Mouse (Mus musculus) cerebellum, adult 9-10 months (tissue): ENCODE data around the gene Kazn.

Experiments
- DNase-seq: peaks from one replicate; pipeline ENCODE4 v3.0.0; 2022

The Kazn gene

DNA sequence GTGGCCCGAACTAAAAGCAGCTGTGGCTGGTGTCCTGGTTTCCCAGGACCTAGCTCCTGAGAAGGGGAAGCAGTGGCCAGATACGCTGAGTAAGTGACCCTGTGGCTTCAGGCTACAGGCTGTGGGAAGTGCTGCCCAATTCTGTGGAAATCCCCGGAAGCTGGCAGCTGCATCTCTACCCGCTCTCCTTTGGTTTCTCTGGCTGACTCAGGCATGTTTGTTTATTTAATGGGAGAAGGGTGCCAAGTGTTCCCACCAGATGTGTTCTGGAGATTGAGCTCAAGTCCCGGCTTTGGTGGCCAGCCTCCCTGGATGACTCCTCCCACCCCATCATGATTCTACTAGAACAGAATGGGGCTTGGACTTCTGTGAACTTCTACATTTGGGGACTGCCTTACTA, 141.3 kb downstream of the Kazn start:
- no peak for DNase-seq

DNA sequence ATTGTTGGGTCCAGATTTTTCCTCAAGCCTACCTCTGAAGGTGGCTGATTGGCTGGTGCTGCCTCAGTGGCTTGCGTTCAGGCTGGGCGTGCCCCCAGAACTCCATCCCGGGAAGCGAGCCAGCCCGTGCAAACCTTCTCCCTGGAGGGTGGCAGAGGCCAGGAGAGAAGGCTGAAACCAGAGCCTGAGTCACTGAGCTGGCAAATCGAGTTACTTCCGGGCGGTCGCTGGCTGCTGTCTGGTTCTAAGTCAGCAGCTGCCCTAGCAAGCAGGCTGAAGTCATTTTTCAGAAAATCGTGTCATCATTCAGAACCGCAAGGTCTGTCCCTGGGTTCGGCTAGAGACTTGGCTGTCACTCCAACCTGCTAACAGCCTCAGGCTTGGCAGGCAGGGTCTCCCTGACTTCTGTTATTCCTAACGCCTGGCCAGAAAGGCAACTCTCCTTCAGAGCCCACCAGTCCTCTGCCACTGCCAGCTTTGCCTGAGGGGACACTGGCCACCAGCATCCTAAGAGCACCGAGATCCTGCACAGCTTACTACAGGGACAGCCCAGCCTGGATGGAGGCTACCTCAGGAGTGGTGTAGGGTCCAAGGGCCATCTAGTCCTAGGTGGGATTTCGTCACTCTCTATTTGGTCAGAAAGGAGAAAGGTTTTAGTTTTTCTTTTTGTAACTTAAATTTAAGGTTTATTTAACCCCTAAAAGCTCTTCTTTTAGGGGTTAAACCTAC, 143.5 kb downstream of the Kazn start:
- peak; percentile 70 for DNase-seq

DNA sequence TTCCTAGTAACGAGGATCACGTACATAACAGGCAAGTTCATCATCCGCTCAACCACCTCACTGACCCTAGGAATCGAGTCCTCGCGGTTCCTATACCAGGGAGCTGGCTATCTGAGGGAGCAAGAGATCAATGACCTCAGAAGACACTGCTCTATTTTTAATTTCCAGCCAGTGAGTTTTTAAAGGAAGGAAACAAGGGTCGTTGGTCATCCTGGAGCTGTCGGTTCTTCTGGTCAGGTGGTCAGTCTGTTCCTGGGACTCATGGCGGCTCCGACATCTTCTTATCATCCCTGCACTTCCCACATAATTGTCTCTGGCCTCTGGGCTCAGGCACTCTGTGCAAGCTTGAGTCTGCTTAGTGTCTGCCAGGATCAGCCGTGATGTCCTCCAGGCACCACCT, 144.8 kb downstream of the Kazn start:
- DNase-seq, result no peak

DNA sequence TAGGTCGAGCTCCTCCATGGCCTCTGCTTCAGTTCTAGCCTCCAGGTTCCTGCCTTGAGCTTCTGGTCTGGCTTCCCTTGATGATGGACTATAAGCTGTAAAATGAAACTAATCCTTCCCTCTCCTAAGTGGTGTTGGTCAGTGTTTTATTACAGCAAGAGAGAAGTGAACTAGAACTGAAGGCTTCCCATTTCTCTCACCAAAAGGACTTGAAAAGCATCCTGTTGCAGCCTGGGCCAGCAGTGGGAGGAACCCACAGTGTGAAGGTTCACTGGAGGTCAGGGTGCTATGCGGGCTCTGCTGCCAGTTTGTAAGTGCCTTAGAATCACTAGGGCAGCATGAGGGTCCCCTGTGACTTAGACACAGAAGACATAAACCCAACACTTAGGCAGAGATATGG, 148.1 kb downstream of the Kazn start:
- no peak for DNase-seq

DNA sequence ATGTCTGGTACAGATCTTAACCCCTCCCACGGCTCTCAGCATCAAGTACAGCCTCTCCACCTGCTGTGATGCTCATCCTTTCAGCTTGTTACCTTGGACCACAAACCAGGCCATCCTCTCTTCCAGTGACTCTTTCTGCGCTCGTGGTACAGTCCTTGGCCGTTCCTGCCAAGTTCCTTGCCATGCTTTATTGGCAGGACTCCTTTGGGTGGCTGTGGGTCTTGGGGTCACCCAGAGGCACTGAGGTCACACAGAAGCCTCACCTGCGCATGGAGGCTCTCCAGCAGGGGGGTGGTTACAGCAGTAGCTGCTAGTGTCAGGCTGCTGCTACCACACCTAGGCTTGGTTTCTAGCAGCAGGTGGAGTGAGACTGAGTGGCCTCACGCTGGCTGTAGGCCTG, 149.2 kb downstream of the Kazn start:
- peak; percentile 75 for DNase-seq

DNA sequence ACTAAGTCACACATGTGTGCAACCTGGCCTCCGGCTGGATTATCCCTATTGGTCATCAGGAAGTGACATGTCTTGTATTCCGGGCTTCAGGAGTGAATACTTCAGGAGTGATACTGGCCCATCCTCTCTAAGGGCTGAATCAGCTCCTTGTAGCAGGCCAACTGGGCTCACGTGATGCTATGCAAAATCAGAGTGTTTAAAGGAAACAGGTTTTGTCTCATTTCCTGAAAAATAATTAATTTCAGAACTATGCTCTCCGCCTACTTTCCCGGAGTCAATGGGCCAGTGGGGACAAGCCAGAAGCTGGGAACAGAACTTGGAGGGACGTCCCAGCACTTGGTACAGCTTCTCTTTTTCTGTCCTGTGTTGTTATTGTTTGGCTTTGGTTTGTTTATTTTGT, 150.4 kb downstream of the Kazn start:
- no peak for DNase-seq

DNA sequence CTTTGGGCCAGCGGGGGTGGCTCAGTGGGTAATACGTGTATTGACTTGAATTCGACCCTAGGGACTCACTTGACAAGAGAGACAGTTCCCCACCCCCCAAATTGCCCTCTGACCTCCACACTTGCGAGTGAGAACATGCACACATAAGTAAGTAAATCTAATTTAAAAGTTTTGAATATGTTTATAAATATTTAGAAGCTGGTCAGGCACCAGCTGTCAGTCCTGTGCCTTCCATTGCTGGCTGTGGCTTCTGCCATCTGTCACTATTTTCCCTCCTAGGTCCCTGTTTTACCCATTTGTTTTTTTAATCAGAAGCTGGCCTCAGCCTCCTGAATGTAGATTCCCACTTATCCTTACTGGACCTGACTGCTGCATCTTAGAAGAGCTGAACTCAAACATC, 150.8 kb downstream of the Kazn start:
- DNase-seq, result peak; percentile 80

DNA sequence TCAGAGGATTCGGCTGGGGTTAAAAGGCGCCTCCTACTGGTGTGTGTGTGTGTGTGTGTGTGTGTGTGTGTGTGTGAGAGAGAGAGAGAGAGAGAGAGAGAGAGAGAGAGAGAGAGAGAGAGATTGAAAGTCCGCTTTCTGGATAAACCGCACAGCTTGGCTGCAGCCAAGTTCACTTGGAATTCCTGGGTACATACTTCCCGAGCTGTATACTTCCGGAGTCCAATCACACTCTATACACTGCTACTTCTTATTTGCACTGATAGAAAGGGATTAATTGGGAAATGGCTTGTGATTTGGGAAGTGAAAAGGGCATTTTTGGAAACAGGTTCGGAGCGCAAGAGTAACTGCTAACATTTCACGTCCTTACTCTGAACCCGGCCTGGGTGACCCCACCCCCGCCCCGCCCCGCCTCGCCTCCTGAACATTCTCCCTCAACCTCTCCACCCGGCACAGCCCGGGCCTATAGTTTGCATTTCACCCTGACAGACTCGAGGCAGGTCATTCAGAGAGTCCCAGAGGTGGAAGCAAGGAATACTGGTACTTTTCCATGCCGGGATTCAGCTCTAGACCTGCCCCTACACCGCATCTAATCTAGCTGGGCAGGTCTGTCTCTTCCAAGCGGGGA, 154.2 kb downstream of the Kazn start:
- no peak for DNase-seq

DNA sequence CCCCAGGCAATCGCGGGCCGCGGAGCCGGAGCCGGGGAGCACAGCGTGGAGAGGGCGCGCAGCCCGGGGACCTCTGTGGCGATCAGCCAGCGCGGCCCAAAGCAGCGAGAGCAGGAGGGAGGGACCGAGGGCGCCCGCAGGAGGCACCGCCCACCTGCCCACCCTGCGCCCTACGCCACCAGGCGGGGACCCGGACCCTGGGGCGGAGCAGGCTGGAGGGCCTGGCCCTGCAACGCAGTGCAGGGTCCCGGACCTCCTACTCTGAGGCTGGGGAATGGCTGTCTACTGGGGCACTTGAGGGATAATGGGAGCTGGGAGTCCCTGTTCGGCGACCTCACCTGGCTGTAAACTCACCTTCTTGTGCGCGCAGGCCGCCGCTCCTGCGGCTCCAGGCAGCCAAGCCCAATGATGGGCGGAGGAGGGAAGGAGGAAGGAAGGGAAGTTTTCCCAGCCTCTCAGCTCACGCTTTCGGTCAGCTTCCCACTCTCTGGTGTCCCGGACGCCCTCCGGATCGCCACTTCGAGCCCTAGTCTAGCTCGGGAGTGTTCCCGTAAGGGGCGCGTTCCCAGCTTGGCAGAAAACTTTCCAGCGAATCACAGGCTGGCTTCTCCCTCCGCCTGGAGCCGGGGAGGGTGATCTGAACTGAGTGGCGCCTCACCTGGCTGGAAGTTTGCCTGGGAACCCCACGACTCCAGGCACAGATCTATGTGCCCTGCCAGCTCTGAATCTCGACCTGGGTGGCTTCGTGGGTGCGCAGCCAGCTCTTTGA, 154.9 kb downstream of the Kazn start, which contains the start of gene Tmem51:
Gene Tmem51 (minus strand): TSS at position 174 of the 769 bp plus-strand sequence.
- DNase-seq, result peak; percentile 78

DNA sequence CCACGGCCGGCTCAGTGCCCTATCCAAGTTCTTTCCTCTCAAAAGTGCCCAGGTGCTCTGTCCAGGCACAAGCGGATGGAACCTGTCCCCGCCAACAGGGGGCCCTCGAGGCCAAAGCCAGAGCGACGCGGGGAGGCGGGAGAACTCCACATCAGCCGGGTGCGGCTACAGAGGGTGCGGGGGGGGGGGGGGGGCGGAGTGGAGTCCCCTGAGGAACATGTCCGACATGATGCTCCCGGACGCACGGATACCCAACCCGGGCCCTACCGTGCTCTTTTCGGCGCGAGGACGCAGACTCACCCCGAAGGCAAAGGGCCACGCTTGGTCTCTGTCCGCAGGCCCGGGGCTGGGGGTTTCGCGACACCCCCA, 155.5 kb downstream of the Kazn start:
- peak; percentile 87 for DNase-seq

DNA sequence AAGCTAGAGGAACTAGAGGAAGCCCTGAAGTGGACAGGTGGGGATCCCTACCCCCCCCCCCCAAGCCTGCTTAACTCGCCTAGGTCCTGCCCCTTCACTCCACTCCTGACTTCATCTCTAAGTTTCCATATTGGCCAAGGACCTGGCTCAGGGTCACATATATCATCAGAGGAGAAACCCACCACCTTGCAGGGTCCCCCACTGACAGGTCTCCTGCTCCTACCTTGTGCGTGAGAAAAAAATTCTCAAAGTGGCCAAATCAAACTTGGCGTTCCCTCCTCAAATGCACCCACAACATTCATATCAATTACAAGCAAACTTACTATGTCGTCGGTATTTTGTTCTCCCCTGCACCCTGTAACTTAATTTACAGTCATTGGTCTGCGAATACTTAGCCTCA, 156.0 kb downstream of the Kazn start:
- DNase-seq, result no peak

DNA sequence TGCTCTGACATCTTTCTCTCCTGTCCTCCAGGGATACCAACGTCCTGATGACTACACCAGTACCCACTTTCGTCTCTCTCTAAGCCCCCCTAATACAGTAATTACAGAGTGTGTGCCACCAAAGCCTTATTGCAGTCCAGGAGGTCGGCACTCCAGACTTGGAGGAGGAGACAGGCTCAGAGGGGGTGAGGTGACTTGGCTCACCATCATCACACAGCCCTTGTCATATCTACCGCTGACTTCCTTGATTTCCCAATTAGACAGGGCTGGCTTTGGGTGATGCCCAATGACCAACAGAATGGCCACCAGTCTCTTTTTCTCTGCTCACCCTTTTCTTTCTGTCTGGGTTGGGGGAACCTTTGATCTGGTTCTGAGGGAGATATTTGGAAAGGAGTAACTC, 156.5 kb downstream of the Kazn start:
- DNase-seq, result peak; percentile 62

DNA sequence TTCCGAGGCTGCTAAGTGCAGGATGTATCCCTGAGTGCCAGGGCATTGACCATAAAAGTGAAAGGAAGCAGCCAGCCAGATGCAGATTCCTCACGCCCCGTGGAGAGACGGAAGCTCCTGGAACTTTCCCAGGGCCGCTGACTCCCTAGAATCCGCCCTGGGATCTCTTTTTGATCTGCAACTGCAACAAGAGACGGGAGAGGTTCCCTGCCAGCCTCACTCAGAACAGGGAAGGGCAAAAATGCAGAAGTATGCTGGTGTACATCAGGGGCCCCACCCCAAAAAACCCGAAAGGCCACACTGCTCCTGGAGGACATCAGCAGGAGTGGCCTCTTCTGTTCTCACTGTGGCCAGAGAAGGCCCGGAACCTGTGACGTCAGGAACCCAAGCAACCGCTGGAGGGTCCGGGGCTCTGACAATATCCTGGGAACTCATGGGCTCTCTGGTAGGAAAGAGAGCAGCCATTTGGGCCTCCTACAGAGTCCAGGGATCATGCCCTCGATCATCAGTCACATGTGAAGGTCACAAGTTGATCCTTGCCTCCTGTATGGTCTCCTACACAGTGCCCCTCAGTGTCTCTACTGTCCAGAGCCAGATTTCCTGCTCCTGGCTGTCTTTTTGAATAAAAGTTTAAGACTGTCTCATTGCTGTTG, 157.4 kb downstream of the Kazn start:
- peak; percentile 78 for DNase-seq

DNA sequence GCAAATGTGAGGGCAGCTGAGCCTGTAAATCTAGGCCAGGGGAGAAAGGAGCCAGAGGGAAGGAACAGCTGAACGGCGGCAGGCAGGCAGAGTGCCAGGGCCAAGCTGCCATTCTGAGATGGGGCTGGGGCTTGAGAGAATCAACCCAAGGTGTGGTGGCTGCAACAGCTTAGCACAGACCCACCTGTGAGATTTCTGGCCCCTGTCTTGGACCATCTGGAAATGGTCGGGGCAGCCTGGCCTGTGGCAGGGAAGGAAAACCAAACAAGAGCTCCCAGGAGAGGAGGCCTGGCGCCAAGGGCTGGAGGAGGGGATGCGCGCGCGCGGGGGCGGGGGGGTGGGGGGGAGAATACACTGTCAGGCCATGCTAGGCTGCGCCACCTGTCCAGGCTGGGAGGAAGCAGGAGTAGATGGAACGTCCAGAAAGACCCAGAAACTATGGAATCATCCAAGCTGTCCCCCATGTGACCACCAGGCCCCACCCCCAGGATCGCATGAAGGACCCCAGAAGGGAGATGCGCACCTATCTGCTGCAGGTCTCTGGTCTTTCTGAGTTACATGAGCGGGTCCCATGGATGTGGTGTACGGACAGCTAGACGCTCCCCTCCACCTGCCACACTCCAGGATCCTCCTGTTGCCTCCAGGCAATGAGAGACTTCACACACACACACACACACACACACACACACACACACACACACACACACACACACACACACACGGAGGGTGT, 158.1 kb downstream of the Kazn start:
- peak; percentile 90 for DNase-seq

DNA sequence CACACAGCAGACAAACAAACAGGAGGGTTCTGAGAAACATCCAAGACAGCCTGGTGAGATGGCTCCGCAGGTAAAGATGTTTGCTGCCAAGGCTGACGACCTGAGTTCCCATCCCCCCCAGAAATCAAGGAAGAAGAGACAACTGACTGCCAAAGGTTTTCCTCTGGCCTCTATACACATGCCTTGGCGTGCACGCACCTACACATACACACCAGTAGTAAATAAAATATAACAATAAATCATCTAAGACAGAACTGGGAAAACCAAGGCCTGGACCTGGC, 158.8 kb downstream of the Kazn start:
- DNase-seq, result no peak

DNA sequence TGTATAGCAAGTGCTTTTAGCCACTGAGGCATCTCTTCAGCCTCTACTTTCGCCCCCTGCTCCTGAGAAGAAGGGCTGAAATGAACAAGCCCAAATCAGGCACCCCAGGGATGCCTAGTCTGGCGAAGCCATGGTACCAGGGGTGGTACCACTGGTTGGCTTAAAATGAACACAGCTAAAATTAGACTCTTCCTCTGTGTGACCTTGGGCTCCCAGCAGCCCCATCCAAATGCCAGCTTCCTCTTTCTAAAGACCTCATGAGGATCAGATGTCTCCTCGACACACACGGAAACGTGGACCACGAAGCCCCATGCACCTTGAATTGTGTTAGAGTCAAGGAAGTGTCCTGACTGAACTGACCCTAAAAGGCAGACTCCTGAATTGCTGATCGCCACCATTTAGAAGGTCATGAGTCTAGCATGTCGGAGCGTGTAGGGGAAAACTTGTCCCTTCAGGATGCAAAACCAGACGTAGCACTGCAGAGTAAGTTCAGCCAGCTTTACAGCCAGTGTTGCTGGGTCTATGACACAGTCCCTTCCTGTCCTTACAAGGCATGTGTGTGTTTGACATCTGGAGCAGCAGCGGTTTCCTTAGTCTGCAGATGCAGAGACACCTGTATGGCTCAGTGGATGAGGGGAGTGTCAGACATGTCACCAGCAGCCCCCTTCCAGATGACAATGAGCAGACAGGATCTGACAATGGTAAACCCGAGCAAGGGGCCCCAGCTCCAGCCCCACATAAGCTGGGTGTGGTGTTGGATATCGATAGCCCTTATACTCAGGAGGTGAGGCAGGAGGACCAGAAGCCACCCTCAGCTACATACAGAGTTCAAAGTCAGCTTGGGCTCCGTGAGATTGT, 159.3 kb downstream of the Kazn start:
- DNase-seq, result peak; percentile 51

DNA sequence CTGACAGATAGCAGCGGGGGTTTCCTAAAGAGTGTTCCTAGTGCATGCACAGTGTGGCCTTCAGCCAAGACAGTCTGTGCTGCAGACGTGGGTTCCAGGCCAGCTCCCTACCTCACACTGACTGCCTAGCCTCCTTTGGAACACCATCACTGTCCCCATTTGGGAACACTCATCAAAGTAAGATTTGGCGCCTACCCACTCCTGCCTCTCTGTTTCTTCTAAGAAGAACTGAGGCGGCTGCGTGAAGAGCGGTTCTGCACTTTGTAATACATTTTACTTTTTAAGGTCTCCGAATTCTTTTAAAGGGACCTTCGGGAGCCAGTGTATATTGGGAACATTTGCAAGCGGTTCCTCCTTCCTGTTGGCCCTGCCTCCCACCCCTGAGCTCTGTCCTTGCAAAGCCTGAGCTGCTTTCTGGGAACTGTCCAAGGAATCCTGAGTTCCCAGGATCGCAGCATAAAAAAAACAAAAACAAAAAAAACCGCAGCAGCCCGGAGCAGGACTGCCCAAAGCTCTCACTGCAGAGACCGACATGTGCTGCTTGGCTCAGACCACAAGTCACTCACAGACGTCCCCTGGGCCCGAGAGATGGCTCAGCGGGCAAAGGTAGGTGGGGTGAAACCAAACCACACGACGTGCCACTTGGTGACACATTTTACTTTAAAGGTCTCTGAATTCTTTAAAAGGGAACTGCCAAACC, 161.5 kb downstream of the Kazn start:
- DNase-seq, result no peak

DNA sequence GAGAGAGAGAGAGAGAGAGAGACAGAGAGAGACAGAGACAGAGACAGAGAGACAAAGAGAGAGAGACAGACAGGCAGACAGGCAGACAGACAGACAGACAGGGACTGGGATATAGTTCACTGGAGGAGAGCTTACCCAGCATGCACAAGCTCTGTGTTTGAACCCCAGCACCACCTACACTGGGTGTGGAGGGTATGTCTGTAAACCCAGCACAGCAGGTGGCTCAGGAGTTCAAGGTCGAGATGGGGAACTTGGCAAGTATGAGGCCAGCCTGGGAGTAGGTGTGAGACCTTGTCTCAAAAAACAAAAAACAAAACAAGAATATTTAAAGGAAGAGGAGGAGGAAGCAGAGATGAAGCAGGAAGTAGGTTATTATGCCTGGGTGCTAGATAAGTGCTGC, 162.3 kb downstream of the Kazn start:
- DNase-seq, result no peak

DNA sequence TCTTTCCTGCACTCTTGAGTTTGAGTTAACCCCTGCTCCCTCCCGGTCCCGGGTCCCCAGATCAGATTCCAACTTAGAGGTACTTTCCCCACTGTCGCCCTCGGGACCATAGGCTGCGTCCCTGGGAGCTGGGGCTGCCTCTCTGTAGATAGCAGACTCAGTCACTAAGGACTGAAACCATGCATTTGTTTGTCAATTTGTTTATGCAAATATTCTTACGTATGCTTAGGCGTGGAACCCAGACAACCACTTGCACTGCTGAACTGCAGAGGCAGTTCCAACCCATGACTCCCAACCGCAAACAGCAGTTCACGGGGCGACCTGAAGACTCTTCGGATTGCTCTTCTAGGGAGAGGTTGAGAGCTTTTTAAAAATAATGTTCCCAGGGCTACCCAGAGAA, 163.3 kb downstream of the Kazn start:
- DNase-seq, result no peak

DNA sequence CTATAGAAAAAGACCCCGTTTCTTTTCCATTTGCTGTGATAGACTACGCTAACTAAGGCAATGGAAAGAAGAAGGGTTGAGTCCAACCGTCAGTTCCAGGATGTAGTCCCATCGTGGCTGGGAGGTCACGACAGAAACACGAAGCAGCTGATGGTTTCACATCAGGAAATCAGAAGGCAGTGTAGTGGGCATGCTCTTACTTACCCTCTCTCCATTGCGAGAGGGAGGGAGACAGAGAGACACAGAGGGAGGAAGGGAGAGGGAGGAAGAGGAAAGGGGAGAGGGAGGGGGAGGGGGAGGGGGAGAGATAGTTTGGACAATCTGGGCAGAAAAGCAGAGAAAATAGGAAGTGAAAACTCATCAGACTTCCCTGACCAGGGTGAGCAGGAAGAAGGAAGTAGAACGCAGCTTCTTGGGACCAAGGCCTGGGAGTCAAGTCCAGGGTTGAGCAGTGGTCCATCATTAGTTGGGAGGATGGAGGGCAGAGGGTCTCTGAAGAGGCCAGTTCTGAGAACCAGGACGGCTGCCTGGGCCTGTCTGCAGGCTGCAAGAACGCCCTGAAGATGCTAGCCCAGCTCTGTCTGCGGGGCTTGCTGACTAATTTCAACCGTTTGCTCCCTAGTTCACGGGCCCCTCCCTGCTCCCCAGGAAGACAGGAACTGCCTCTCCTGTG, 165.0 kb downstream of the Kazn start:
- DNase-seq, result no peak
